Mouse (Mus musculus): Measurements from ENCODE around the gene Sacm1l.

Sacm1l gene

GRCm38 (mm10) chr9:123529392-123530157, at the start of gene Sacm1l:
TSS of gene Sacm1l (plus strand) at chr9:123529759.
- peak; percentile 99 for DNase-seq

- no peak for DNase-seq
Observed at GRCm38 (mm10) chr9:123479876-123480252, 49.7 kb upstream of the Sacm1l start.

GRCm38 (mm10) chr9:123480253-123480921, 49.2 kb upstream of the Sacm1l start:
- DNase-seq, result no peak

GRCm38 (mm10) chr9:123481136-123481535, 48.4 kb upstream of the Sacm1l start:
- DNase-seq, result no peak

GRCm38 (mm10) chr9:123483598-123483997, 46.0 kb upstream of the Sacm1l start:
- DNase-seq, result no peak

- no peak for DNase-seq
Observed at GRCm38 (mm10) chr9:123484830-123485229, 44.7 kb upstream of the Sacm1l start.

GRCm38 (mm10) chr9:123485561-123485960, 44.0 kb upstream of the Sacm1l start:
- DNase-seq, result no peak

GRCm38 (mm10) chr9:123486635-123487034, 42.9 kb upstream of the Sacm1l start:
- no peak for DNase-seq

GRCm38 (mm10) chr9:123489073-123489472, 40.5 kb upstream of the Sacm1l start:
- no peak for DNase-seq

GRCm38 (mm10) chr9:123489727-123490343, 39.7 kb upstream of the Sacm1l start:
- DNase-seq, result no peak

GRCm38 (mm10) chr9:123490930-123491329, 38.6 kb upstream of the Sacm1l start:
- DNase-seq, result no peak

- DNase-seq, result peak; percentile 49
Observed at GRCm38 (mm10) chr9:123491917-123492585, 37.5 kb upstream of the Sacm1l start.

- peak; percentile 47 to 49 for DNase-seq
Observed at GRCm38 (mm10) chr9:123496665-123497064, 32.9 kb upstream of the Sacm1l start.

GRCm38 (mm10) chr9:123497906-123498305, 31.7 kb upstream of the Sacm1l start:
- no peak for DNase-seq

- no peak for DNase-seq
Observed at GRCm38 (mm10) chr9:123500480-123500879, 29.1 kb upstream of the Sacm1l start.

- DNase-seq, result no peak
Observed at GRCm38 (mm10) chr9:123503171-123503834, 26.3 kb upstream of the Sacm1l start.

GRCm38 (mm10) chr9:123504325-123504724, 25.2 kb upstream of the Sacm1l start:
- DNase-seq, result peak; percentile 67 to 73

GRCm38 (mm10) chr9:123505598-123505997, 24.0 kb upstream of the Sacm1l start:
- DNase-seq, result peak; percentile 72 to 80

GRCm38 (mm10) chr9:123506270-123507146, 23.1 kb upstream of the Sacm1l start:
- no peak for DNase-seq

- DNase-seq, result no peak
Observed at GRCm38 (mm10) chr9:123507380-123507779, 22.2 kb upstream of the Sacm1l start.

GRCm38 (mm10) chr9:123508986-123509385, 20.6 kb upstream of the Sacm1l start:
- no peak for DNase-seq

All from kidney, adult 8-10 months (tissue).